Mouse (Mus musculus): ENCODE results near the gene Pi4ka. TPM values are rescaled to one million over a fixed set of nuclear protein-coding genes. Genes with fewer than 3 reads are reported as not detected.

Pi4ka gene
- total and polyA plus RNA-seq, 3 experiments, result 40.5 to 149 (median 88.4) TPM

GRCm38 (mm10) chr16:17316554-17316953, 89.6 kb downstream of the Pi4ka start:
- no peaks in the 10 kb centered on the region for H3K27me3 ChIP-seq (replicated peaks)
- peaks cover 5% of the 10 kb centered on the region for H3K9me3 ChIP-seq (replicated peaks; ENCODE audit: low read length)
- dilution Hi-C loops (cut with MboI; ENCODE audit: extremely low pct_ligation_motif_present, extremely low pct_unique_long_range_greater_than_20kb, low sequenced_read_pairs), result no loop called here
- H3K9ac ChIP-seq (ENCODE audit: insufficient read depth, low read depth), result no peak overlapping the region
- H3K79me2 ChIP-seq (replicated peaks; ENCODE audit: control insufficient read depth, extremely low read depth, insufficient read depth, poor library complexity, severe bottlenecking), result no peaks in the 10 kb centered on the region
- no peaks in the 10 kb centered on the region for H3K4me1 ChIP-seq (ENCODE audit: control insufficient read depth in 1 of 2, insufficient read depth in 2 of 2)
- H3K27ac ChIP-seq (ENCODE audit: insufficient read depth, low read depth), result no peak overlapping the region
- no peak for TF ChIP-seq MYC (IDR thresholded peaks at IDR 0.05; ENCODE audit: low read depth, low read length)
- no peak for TF ChIP-seq NELFE (IDR thresholded peaks at IDR 0.05; ENCODE audit: low read depth, low read length)
- no peak for TF ChIP-seq CHD1 (IDR thresholded peaks at IDR 0.05; ENCODE audit: low read depth, low read length)
- TF ChIP-seq MAFK (IDR thresholded peaks at IDR 0.05; ENCODE audit: insufficient replicate concordance, low read length), result no peak
- no peak for TF ChIP-seq ZC3H11A (IDR thresholded peaks at IDR 0.05; ENCODE audit: low read depth, low read length)
- TF ChIP-seq GABPA (IDR thresholded peaks at IDR 0.05; ENCODE audit: insufficient replicate concordance, low read depth, low read length), result no peak
- TF ChIP-seq ETS1 (conservative IDR thresholded peaks at IDR 0.05; ENCODE audit: low read depth, low read length), result no peak
- TF ChIP-seq USF1 (IDR thresholded peaks at IDR 0.05; ENCODE audit: low read depth, low read length), result no peak
- no peak for TF ChIP-seq HCFC1 (IDR thresholded peaks at IDR 0.05; ENCODE audit: low read depth, low read length)
- no peak for TF ChIP-seq PAX5 (IDR thresholded peaks at IDR 0.05; ENCODE audit: low read length)
- DNase-seq (ENCODE audit: extremely low read depth), result no peak
- H3K4me2 ChIP-seq (ENCODE audit: insufficient read depth, low read depth, poor library complexity, severe bottlenecking), result no peak overlapping the region
- H3K36me3 ChIP-seq (replicated peaks in 1 of 2; ENCODE audit: control insufficient read depth in 1 of 2, insufficient read depth in 1 of 2, low read length in 1 of 2), result peaks cover 43 to 76% of the 10 kb centered on the region in 2 experiments
- in situ Hi-C loops (cut with MboI; ENCODE audit: low pct_ligation_motif_present, low pct_unique_long_range_greater_than_20kb, low sequenced_read_pairs), result no loop called here
- no peak overlapping the region for H3K4me3 ChIP-seq (replicated peaks in 1 of 3; ENCODE audit: low read depth in 2 of 3, low read length in 2 of 3, poor library complexity in 1 of 3)

DNA sequence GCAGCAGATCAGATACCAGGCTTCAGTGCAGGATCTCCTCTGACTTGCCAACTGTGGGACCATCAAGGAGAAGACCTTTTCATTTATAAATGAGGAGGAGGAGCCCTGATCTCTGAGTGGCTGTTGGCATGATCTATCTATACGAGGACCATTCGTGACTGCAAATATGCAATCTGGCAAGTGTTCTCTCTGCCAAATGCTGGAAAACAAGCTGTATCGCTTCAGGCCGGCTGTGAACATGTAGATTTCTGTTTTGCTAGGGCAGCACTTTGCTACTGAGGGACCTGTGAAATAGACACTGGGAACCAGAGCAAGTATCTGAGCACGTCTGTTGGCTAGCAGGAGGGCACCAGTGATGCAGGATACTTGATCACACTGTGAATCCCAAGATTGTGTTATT, 93.6 kb downstream of the Pi4ka start:
- Histone ChIP-seq H3K9ac (ENCODE audit: insufficient read depth, low read depth) (no peak overlapping the region), H3K9me3 (replicated peaks; ENCODE audit: low read length) (peaks cover 5% of the 10 kb centered on the region), H3K4me3 (replicated peaks in 1 of 3; ENCODE audit: low read depth in 2 of 3, low read length in 2 of 3, poor library complexity in 1 of 3) (no peak overlapping the region), H3K4me2 (ENCODE audit: insufficient read depth, low read depth, poor library complexity, severe bottlenecking) (no peak overlapping the region), H3K4me1 (ENCODE audit: control insufficient read depth in 1 of 2, insufficient read depth in 2 of 2) (no peaks in the 10 kb centered on the region), H3K27me3 (replicated peaks) (no peaks in the 10 kb centered on the region), H3K27ac (ENCODE audit: insufficient read depth, low read depth) (no peak overlapping the region), H3K79me2 (replicated peaks; ENCODE audit: control insufficient read depth, extremely low read depth, insufficient read depth, poor library complexity, severe bottlenecking) (no peaks in the 10 kb centered on the region), H3K36me3 (replicated peaks in 1 of 2; ENCODE audit: control insufficient read depth in 1 of 2, insufficient read depth in 1 of 2, low read length in 1 of 2) (peaks cover 57 to 90% of the 10 kb centered on the region in 2 experiments)
- in situ Hi-C loops (cut with MboI; ENCODE audit: low pct_ligation_motif_present, low pct_unique_long_range_greater_than_20kb, low sequenced_read_pairs) (no loop called here), dilution Hi-C loops (cut with MboI; ENCODE audit: extremely low pct_ligation_motif_present, extremely low pct_unique_long_range_greater_than_20kb, low sequenced_read_pairs) (no loop called here)
- TF ChIP-seq USF1 (IDR thresholded peaks at IDR 0.05; ENCODE audit: low read depth, low read length), result no peak
- no peak for TF ChIP-seq NELFE (IDR thresholded peaks at IDR 0.05; ENCODE audit: low read depth, low read length)
- no peak for TF ChIP-seq SIN3A (IDR thresholded peaks at IDR 0.05; ENCODE audit: low read length)
- TF ChIP-seq USF2 (conservative IDR thresholded peaks at IDR 0.05; ENCODE audit: low read depth, low read length), result no peak
- TF ChIP-seq POLR2A (IDR thresholded peaks at IDR 0.05; ENCODE audit: low read depth, low read length), result no peak
- no peak for TF ChIP-seq KAT2A (IDR thresholded peaks at IDR 0.05; ENCODE audit: insufficient replicate concordance, low read length)
- TF ChIP-seq ZC3H11A (IDR thresholded peaks at IDR 0.05; ENCODE audit: low read depth, low read length), result no peak
- TF ChIP-seq ZMIZ1 (IDR thresholded peaks at IDR 0.05; ENCODE audit: low read depth, low read length), result no peak
- TF ChIP-seq E2F4 (IDR thresholded peaks at IDR 0.05; ENCODE audit: insufficient replicate concordance, low read depth, low read length), result no peak
- no peak for TF ChIP-seq SMC3 (IDR thresholded peaks at IDR 0.05; ENCODE audit: low read depth, low read length)
- TF ChIP-seq TCF12 (IDR thresholded peaks at IDR 0.05; ENCODE audit: low read depth, low read length), result no peak
- TF ChIP-seq MEF2A (IDR thresholded peaks at IDR 0.05; ENCODE audit: borderline replicate concordance, low read depth, low read length), result no peak
- no peak for TF ChIP-seq CTCF (conservative IDR thresholded peaks at IDR 0.05 in 1 of 2, IDR thresholded peaks at IDR 0.05 in 1 of 2; ENCODE audit: low read depth in 2 of 2, low read length in 2 of 2)
- no peak for TF ChIP-seq PAX5 (IDR thresholded peaks at IDR 0.05; ENCODE audit: low read length)
- TF ChIP-seq MAZ (IDR thresholded peaks at IDR 0.05; ENCODE audit: low read depth, low read length), result no peak
- TF ChIP-seq MAX (IDR thresholded peaks at IDR 0.05; ENCODE audit: low read length), result no peak
- TF ChIP-seq ZKSCAN1 (IDR thresholded peaks at IDR 0.05; ENCODE audit: borderline replicate concordance, low read depth, low read length), result no peak
- TF ChIP-seq GABPA (IDR thresholded peaks at IDR 0.05; ENCODE audit: insufficient replicate concordance, low read depth, low read length), result no peak
- no peak for TF ChIP-seq JUN (IDR thresholded peaks at IDR 0.05; ENCODE audit: insufficient read depth, low read depth, low read length)
- no peak for DNase-seq (ENCODE audit: extremely low read depth)

All from CH12.LX (cell line).